Mouse (Mus musculus): ENCODE measurements at regions not wholly inside any gene's neighbourhood (a gene's known extent, or its start where the extent isn't known, plus 50 kb on each side); places are given as distances from the start of the nearest gene placed in this dataset.

DNA sequence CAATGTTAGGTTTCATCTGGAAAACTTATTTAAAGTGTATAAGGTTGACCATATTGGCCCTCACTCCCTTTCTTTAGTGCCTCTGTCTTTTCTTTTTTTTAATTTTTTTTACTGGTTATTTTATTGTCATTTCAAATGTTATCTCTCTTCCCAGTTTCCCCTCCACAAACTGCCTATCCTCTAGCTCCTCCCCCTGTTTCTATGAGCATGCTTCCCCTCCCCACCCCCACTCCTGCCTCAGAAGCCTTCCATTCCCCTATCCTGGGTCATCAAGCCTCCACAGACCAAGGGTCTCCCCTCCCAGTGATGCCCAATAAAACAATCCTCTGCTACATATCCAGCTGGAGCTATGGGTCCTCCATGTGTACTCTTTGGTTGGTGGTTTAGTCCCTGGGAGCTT is 2134.9 kb upstream of the Lrrc6 start:
- no peak for DNase-seq (ENCODE audit: low spot score in 2 of 2)

DNA sequence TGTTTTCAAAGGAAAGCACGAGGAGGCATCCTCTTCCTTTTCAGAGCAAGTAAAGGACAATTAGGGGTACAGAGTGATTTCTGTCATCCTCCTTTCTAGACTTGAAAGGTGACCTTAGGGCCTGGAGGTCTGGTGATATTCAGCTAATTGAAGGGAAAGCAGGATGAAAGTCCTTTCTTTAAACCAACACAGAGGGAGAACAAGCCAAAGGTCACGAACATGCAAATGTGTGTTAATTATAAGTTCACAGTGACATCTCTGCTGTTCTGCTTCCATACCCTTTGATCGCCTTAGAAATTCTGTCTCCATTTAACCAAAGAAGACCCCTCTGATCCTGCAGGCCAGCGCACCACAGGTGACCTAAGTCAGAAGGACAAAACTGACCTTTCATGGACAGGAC is 2126.3 kb upstream of the Lrrc6 start:
- DNase-seq (ENCODE audit: low spot score in 2 of 2) = no peak

GRCm38 (mm10) chr15:68624831-68625230 is 2124.1 kb upstream of the Lrrc6 start:
- no peak for DNase-seq (ENCODE audit: low spot score in 2 of 2)

GRCm38 (mm10) chr15:68620417-68621214 is 2119.9 kb upstream of the Lrrc6 start:
- DNase-seq (ENCODE audit: low spot score in 2 of 2) = no peak

DNA sequence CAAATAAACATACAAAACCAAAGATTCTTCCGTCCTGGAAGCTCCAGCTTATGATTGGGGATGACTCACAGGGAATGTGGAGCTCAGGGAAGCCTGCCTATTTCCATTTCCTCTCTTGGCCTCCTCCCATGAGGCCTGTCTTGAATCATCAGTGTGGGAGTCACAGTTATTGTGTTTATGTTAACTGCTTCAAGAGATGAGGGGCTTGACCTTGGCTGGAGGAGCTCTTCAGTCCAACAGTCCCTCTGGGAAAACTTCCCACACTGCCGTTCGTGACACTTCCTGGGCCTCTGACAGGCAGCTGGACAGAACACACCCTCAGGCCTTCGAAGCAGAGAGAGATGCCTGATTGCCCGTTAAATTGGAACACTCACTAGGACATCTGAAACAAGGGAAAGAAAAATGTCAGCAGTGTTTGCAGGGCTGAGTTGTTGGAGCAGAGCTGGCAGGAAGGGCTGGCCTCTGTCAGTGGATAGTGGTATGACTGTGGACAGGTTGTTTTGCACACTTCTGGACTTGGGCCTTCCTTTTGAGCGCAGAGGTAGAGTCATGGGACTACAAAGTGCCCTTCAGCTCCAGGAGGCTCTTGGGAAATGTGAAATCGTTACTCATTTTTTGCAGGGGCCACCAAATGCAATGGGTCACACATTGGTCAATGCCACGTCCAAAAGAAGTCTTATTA is 2105.5 kb upstream of the Lrrc6 start:
- DNase-seq (ENCODE audit: low spot score in 2 of 2) = no peak

DNA sequence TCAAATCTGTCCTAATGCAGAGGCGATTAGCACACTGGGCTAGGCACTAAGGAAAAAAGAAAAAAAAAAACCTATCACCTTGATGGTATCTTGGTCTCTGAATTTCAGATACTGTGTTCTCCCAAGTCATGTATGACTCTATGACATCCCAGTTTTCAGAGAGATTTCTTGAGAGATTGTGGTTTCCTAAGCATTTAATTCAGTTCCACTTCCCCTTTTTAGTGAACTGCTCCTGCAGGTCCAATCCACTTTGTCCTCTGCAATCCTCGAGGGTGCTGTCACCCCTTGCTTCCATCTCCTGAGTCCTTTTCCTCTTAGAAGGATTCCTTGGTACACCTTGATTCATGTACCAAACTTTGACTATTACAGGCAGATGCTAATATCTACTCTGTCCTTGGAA is 2104.8 kb upstream of the Lrrc6 start:
- DNase-seq (ENCODE audit: low spot score in 2 of 2) = no peak

DNA sequence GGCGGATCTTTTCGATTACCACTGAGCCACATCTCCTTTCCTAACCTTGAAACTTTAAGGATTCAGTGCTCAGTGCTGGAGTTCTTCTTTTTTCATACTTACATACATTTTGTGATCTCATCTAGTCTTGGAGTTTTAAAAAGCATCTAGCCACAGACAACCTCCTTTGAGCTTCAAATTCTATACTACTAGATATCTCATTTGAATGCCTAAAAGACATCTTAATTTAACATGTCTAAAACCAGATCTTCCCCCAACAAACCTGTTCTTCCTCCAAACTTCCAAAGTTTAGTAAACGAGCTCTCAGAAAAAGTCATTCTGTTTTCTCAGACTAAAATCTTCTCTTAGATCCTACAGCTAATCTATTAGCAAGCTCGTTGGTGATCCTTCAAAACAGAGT is 2081.5 kb upstream of the Lrrc6 start:
- DNase-seq (ENCODE audit: low spot score in 2 of 2) = no peak

DNA sequence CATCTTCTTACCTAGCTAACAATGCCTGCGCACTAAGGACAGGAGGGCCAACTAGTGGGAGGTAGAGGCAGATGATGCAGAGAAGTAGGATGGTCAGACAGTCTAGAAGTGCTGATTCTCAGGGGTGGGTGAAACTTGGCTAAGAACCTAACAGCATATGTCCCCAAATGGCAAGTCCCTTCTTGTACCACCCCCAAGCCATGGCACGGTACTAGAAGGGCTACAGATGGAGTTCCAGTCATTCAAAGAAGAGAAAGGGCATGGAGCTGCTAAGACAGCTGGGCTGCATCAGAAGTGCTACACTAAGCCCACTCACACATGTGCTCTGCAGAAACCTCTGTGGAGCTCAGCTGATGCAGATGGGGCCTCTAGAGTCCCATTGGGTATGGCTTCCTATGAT is 2078.8 kb upstream of the Lrrc6 start:
- DNase-seq (ENCODE audit: low spot score in 2 of 2) = no peak

DNA sequence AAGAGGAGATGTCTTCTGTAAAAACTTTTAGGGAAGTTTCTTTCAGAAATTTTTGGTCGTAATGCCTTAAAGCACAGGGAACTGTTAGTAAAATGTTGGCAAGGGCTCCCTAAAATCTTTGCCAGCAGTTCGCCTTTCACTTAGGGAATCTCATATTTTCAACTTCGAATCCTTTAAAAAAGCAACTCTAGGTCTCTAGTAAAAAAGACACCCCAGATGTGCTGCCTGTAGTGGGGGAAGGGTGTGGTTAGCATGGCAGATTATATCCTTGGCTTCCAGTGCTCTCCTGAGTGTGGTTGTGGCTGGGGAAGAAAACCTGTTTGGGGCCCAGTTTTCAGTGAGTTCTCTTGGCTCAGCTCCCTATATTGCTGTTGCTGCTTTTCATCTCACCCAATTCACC is 2059.9 kb upstream of the Lrrc6 start:
- DNase-seq (ENCODE audit: low spot score in 2 of 2) = no peak

DNA sequence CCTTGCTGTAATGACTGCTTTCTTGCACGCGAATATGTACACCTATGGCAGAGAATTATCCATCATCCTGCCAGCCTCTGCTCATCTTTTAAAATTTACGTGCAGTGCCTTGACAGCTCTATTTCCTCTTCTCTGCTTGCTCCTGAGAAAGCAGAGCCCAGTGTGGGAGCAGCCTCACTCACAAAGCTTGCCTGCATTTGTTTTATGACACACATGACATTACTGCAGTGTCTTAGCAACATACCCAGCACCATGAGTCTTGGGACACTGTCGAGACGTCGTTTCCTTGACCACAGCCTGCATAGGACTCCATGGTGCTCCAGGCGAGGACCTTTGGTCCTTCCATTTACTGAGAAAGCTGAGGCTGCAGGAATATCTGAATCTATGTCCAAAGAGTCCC is 2055.4 kb upstream of the Lrrc6 start:
- DNase-seq (ENCODE audit: low spot score in 2 of 2) = no peak

DNA sequence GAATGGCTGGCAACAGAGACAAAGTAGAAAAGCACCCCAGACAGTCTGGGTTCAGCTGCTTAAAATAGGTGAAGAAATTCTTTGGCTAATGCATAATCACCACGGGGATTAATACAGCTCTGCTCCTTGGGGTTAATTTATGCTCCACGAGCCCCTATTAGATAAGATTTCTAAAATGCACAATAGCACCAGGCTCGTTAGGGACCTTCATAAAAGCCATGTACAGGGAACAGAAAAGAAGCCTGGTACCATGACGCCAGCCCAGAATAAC is 2035.3 kb upstream of the Lrrc6 start:
- DNase-seq (ENCODE audit: low spot score in 2 of 2) = no peak

- DNase-seq (ENCODE audit: low spot score in 2 of 2) = no peak
Measured at GRCm38 (mm10) chr15:68535297-68536054, 2034.8 kb upstream of the Lrrc6 start.

- no peak for DNase-seq (ENCODE audit: low spot score in 2 of 2)
Measured at GRCm38 (mm10) chr15:68520759-68521158, 2020.0 kb upstream of the Lrrc6 start.

DNA sequence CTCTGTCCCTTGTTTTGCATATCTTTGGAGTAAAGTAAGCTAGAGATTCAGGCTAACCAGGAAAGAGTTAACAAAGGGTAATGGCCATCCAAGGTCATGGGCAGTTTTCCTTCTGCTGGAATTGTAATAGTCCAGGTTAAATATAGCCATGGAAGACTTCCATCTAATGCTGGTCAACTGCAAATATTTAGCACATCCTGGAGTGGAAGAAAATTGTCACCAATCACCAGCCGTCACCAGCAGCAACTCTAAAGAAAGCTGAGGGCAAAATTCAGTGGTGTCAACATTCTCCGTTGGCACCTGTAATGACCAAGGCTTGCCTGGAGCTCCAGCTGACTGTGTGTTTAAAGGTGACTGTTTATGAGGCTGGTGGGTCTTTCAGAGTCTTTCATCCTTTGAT is 2011.7 kb upstream of the Lrrc6 start:
- DNase-seq (ENCODE audit: low spot score in 2 of 2) = no peak

GRCm38 (mm10) chr15:68508190-68508589 is 2007.5 kb upstream of the Lrrc6 start:
- no peak for DNase-seq (ENCODE audit: low spot score in 2 of 2)

GRCm38 (mm10) chr15:68506093-68506492 is 2005.4 kb upstream of the Lrrc6 start:
- no peak for DNase-seq (ENCODE audit: low spot score in 2 of 2)

DNA sequence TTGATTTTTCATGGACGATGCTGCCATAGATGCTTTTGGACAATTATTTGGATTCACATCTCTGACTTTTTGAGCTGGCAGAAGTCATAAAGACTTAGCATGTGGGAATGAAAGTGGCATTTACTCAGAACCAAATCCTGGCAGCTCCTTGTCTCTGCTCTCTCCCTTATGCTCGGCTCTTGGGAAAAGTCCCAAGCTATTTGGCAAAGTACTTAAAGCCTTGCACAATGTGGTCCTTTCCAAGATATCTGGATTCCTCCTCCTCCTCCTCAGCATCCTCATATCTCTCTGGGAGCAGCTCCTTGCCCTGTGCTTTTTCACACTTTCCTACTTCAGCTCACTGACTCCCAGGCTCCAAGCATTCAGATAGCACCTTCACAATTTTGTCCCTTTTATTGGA is 1995.7 kb upstream of the Lrrc6 start:
- no peak for DNase-seq (ENCODE audit: low spot score in 2 of 2)

- DNase-seq (ENCODE audit: low spot score in 2 of 2) = no peak
Measured at GRCm38 (mm10) chr15:68484789-68485188, 1984.1 kb upstream of the Lrrc6 start.

DNA sequence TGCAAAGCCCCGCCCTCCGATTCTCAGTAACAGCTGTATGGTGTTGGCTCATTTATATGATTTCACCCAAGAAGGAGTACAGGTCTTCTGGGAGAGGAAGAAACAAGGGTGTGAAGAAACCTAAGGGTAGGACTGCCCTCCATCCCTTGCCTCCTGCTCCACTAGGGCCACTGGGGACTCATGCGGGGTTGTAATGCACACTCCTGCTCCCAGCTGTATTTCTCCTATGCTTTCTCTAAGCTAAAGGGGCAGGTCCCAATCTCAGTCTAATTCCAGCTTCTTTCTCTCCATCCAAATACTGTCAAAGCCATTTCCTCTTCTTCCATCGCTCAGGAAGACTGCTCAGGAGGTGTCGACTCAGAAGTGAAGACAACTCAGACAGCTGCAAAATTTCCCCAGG is 1977.0 kb upstream of the Lrrc6 start:
- DNase-seq (ENCODE audit: low spot score in 2 of 2) = no peak

GRCm38 (mm10) chr15:68471928-68472327 is 1971.2 kb upstream of the Lrrc6 start:
- no peak for DNase-seq (ENCODE audit: low spot score in 2 of 2)

DNA sequence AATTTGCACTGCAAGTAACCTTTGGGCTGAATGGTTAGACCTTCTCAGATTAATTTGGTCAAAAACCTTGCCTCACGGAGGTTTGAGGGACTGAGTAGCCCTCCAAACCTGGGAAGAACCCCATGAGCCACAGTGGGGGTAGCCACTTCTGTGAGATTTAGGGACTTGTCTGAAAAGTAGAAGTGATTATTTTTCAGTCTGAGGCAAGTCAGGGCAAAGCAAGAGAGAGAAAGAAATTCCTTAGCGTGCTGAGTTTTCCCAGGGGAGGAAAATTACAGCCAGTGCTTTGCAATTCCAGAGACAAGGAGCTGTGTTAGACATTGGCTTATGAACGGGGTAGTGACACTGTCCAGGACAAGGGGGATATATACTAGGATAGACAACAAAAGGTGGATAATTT is 1962.1 kb upstream of the Lrrc6 start:
- no peak for DNase-seq (ENCODE audit: low spot score in 2 of 2)

GRCm38 (mm10) chr15:68457239-68457638 is 1956.5 kb upstream of the Lrrc6 start:
- DNase-seq (ENCODE audit: low spot score in 2 of 2) = no peak

DNA sequence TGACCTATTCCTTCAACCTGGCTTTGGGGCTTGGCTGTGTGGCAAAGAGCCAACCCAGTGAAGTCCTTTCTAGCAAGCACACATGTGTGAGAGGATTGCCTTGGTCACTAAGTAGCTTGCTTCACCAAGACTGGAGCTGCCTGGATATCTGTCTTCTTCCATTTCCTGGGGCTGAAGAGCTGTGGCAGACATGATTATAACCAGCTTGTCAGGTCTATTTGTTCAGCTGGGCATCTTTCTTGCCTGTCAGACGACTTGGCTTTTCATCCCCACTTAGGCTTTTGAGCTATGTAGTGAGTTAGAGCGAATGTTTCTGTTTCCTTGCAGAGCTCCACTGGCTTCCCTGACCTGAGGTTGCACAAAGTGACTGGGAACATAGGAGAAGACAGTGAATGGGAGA is 1951.3 kb upstream of the Lrrc6 start:
- no peak for DNase-seq (ENCODE audit: low spot score in 2 of 2)
